Mouse (Mus musculus): ENCODE results near the gene Aldh16a1. TPM values are rescaled to one million over a fixed set of nuclear protein-coding genes. Genes with fewer than 3 reads are reported as not detected.

The Aldh16a1 gene
- polyA plus RNA-seq, 1 experiment from 2014 or later, result 19.3 TPM

- Histone ChIP-seq H3K4me1 (replicated peaks; ENCODE audit: control insufficient read depth, insufficient read depth, low read length) (peaks cover 34% of the 10 kb centered on the region), H3K36me3 (ENCODE audit: control insufficient read depth, insufficient read depth) (no peaks in the 10 kb centered on the region; the same call in 1 of the 2 replicates), H3K27ac (ENCODE audit: low read length) (no peak overlapping the region), H3K27me3 (replicated peaks; ENCODE audit: control insufficient read depth, insufficient read depth, low read length) (peaks cover 33% of the 10 kb centered on the region), H3K4me2 (ENCODE audit: low read length) (no peak overlapping the region; the same call in 1 of the 2 replicates), H3K9ac (replicated peaks; ENCODE audit: low read depth, low read length) (no peak overlapping the region), H3K9me3 (ENCODE audit: control insufficient read depth, low read length) (no peaks in the 10 kb centered on the region), H3K4me3 (replicated peaks; ENCODE audit: low read length) (no peak overlapping the region)
- ATAC-seq, result no peak
- 72% methylated on average over 9 of the region's 9 CpGs for WGBS
These were observed 8.7 kb upstream of the Aldh16a1 start for GRCm38 (mm10) chr7:45162996-45163615.

- H3K4me1 ChIP-seq (replicated peaks; ENCODE audit: control insufficient read depth, insufficient read depth, low read length), result peaks cover 29% of the 10 kb centered on the region
- peak overlapping the region; percentile 55 for H3K4me2 ChIP-seq (ENCODE audit: low read length)
- peak overlapping the region; percentile 38 for H3K4me3 ChIP-seq (replicated peaks; ENCODE audit: low read length)
- ATAC-seq, result no peak
- H3K9ac ChIP-seq (replicated peaks; ENCODE audit: low read depth, low read length), result no peak overlapping the region
- peaks cover 28% of the 10 kb centered on the region for H3K27me3 ChIP-seq (replicated peaks; ENCODE audit: control insufficient read depth, insufficient read depth, low read length)
- no peaks in the 10 kb centered on the region; the same call in 1 of the 2 replicates for H3K36me3 ChIP-seq (ENCODE audit: control insufficient read depth, insufficient read depth)
- H3K9me3 ChIP-seq (ENCODE audit: control insufficient read depth, low read length), result no peaks in the 10 kb centered on the region
- 26% methylated on average over 6 of the region's 6 CpGs for WGBS
- H3K27ac ChIP-seq (ENCODE audit: low read length), result no peak overlapping the region
These were observed 8.2 kb upstream of the Aldh16a1 start for GRCm38 (mm10) chr7:45162551-45162950.

- WGBS, result 4% methylated on average over 35 of the region's 35 CpGs
- Histone ChIP-seq H3K4me3 (replicated peaks; ENCODE audit: low read length) (peak overlapping the region; percentile 38), H3K9ac (replicated peaks; ENCODE audit: low read depth, low read length) (no peak overlapping the region), H3K4me1 (replicated peaks; ENCODE audit: control insufficient read depth, insufficient read depth, low read length) (peaks cover 24% of the 10 kb centered on the region), H3K9me3 (ENCODE audit: control insufficient read depth, low read length) (no peaks in the 10 kb centered on the region), H3K27me3 (replicated peaks; ENCODE audit: control insufficient read depth, insufficient read depth, low read length) (peaks cover 28% of the 10 kb centered on the region), H3K27ac (ENCODE audit: low read length) (0 out of 2 replicates have a peak overlapping the region, but pooled peaks have one; percentile 25), H3K36me3 (ENCODE audit: control insufficient read depth, insufficient read depth) (no peaks in the 10 kb centered on the region; the same call in 1 of the 2 replicates), H3K4me2 (ENCODE audit: low read length) (peak overlapping the region; percentile 55)
- peak; percentile 92 for ATAC-seq
These were observed 7.5 kb upstream of the Aldh16a1 start for GRCm38 (mm10) chr7:45161612-45162473.

- H3K9ac ChIP-seq (replicated peaks; ENCODE audit: low read depth, low read length), result no peak overlapping the region
- H3K4me1 ChIP-seq (replicated peaks; ENCODE audit: control insufficient read depth, insufficient read depth, low read length), result peaks cover 24% of the 10 kb centered on the region
- H3K27me3 ChIP-seq (replicated peaks; ENCODE audit: control insufficient read depth, insufficient read depth, low read length), result peaks cover 20% of the 10 kb centered on the region
- ATAC-seq, result no peak
- H3K36me3 ChIP-seq (ENCODE audit: control insufficient read depth, insufficient read depth), result no peaks in the 10 kb centered on the region; the same call in 1 of the 2 replicates
- H3K27ac ChIP-seq (ENCODE audit: low read length), result no peak overlapping the region
- no peaks in the 10 kb centered on the region for H3K9me3 ChIP-seq (ENCODE audit: control insufficient read depth, low read length)
- no peak overlapping the region for H3K4me3 ChIP-seq (replicated peaks; ENCODE audit: low read length)
- 83% methylated on average over 3 of the region's 3 CpGs for WGBS
- H3K4me2 ChIP-seq (ENCODE audit: low read length), result no peak overlapping the region
These were observed 6.5 kb upstream of the Aldh16a1 start for GRCm38 (mm10) chr7:45160866-45161265.

- Histone ChIP-seq H3K4me1 (replicated peaks; ENCODE audit: control insufficient read depth, insufficient read depth, low read length) (peaks cover 24% of the 10 kb centered on the region), H3K27ac (ENCODE audit: low read length) (no peak overlapping the region), H3K27me3 (replicated peaks; ENCODE audit: control insufficient read depth, insufficient read depth, low read length) (peaks cover 15% of the 10 kb centered on the region), H3K9ac (replicated peaks; ENCODE audit: low read depth, low read length) (no peak overlapping the region), H3K9me3 (ENCODE audit: control insufficient read depth, low read length) (no peaks in the 10 kb centered on the region), H3K4me2 (ENCODE audit: low read length) (no peak overlapping the region), H3K4me3 (replicated peaks; ENCODE audit: low read length) (no peak overlapping the region), H3K36me3 (ENCODE audit: control insufficient read depth, insufficient read depth) (no peaks in the 10 kb centered on the region; the same call in 1 of the 2 replicates)
- WGBS, result 96% methylated on average over 6 of the region's 6 CpGs
- ATAC-seq, result no peak
These were observed 6.0 kb upstream of the Aldh16a1 start for GRCm38 (mm10) chr7:45160316-45160800.

- Histone ChIP-seq H3K4me1 (replicated peaks; ENCODE audit: control insufficient read depth, insufficient read depth, low read length) (peaks cover 20% of the 10 kb centered on the region), H3K4me3 (replicated peaks; ENCODE audit: low read length) (no peak overlapping the region), H3K36me3 (ENCODE audit: control insufficient read depth, insufficient read depth) (no peaks in the 10 kb centered on the region; the same call in 1 of the 2 replicates), H3K9ac (replicated peaks; ENCODE audit: low read depth, low read length) (no peak overlapping the region), H3K27me3 (replicated peaks; ENCODE audit: control insufficient read depth, insufficient read depth, low read length) (peaks cover 3% of the 10 kb centered on the region; the same call in 1 of the 2 replicates), H3K27ac (ENCODE audit: low read length) (no peak overlapping the region), H3K4me2 (ENCODE audit: low read length) (no peak overlapping the region), H3K9me3 (ENCODE audit: control insufficient read depth, low read length) (no peaks in the 10 kb centered on the region)
- no peak for ATAC-seq
- 97% methylated on average over 6 of the region's 6 CpGs for WGBS
These were observed 4.6 kb upstream of the Aldh16a1 start for GRCm38 (mm10) chr7:45158991-45159390.

GRCm38 (mm10) chr7:45157459-45157858 is 3.1 kb upstream of the Aldh16a1 start:
- Histone ChIP-seq H3K4me1 (replicated peaks; ENCODE audit: control insufficient read depth, insufficient read depth, low read length) (peaks cover 20% of the 10 kb centered on the region), H3K36me3 (ENCODE audit: control insufficient read depth, insufficient read depth) (no peaks in the 10 kb centered on the region; the same call in 1 of the 2 replicates), H3K9ac (replicated peaks; ENCODE audit: low read depth, low read length) (no peak overlapping the region), H3K27me3 (replicated peaks; ENCODE audit: control insufficient read depth, insufficient read depth, low read length) (no peaks in the 10 kb centered on the region), H3K4me2 (ENCODE audit: low read length) (no peak overlapping the region), H3K9me3 (ENCODE audit: control insufficient read depth, low read length) (no peaks in the 10 kb centered on the region), H3K4me3 (replicated peaks; ENCODE audit: low read length) (no peak overlapping the region), H3K27ac (ENCODE audit: low read length) (no peak overlapping the region)
- 75% methylated on average over 14 of the region's 14 CpGs for WGBS
- ATAC-seq, result no peak

GRCm38 (mm10) chr7:45156206-45156605 is 1.8 kb upstream of the Aldh16a1 start:
- no peak overlapping the region for H3K4me2 ChIP-seq (ENCODE audit: low read length)
- H3K27ac ChIP-seq (ENCODE audit: low read length), result no peak overlapping the region
- ATAC-seq, result no peak
- H3K4me1 ChIP-seq (replicated peaks; ENCODE audit: control insufficient read depth, insufficient read depth, low read length), result peaks cover 19% of the 10 kb centered on the region
- no peaks in the 10 kb centered on the region for H3K9me3 ChIP-seq (ENCODE audit: control insufficient read depth, low read length)
- H3K36me3 ChIP-seq (ENCODE audit: control insufficient read depth, insufficient read depth), result no peaks in the 10 kb centered on the region; the same call in 1 of the 2 replicates
- no peaks in the 10 kb centered on the region for H3K27me3 ChIP-seq (replicated peaks; ENCODE audit: control insufficient read depth, insufficient read depth, low read length)
- H3K4me3 ChIP-seq (replicated peaks; ENCODE audit: low read length), result no peak overlapping the region
- no peak overlapping the region for H3K9ac ChIP-seq (replicated peaks; ENCODE audit: low read depth, low read length)
- WGBS, result 94% methylated on average over 15 of the region's 15 CpGs

- no peak overlapping the region for H3K4me3 ChIP-seq (replicated peaks; ENCODE audit: low read length)
- no peak overlapping the region for H3K27ac ChIP-seq (ENCODE audit: low read length)
- H3K9me3 ChIP-seq (ENCODE audit: control insufficient read depth, low read length), result no peaks in the 10 kb centered on the region
- WGBS, result 84% methylated on average over 9 of the region's 9 CpGs
- H3K36me3 ChIP-seq (ENCODE audit: control insufficient read depth, insufficient read depth), result no peaks in the 10 kb centered on the region; the same call in 1 of the 2 replicates
- H3K4me1 ChIP-seq (replicated peaks; ENCODE audit: control insufficient read depth, insufficient read depth, low read length), result peaks cover 23% of the 10 kb centered on the region
- no peaks in the 10 kb centered on the region for H3K27me3 ChIP-seq (replicated peaks; ENCODE audit: control insufficient read depth, insufficient read depth, low read length)
- no peak overlapping the region; the same call in 1 of the 2 replicates for H3K4me2 ChIP-seq (ENCODE audit: low read length)
- no peak overlapping the region for H3K9ac ChIP-seq (replicated peaks; ENCODE audit: low read depth, low read length)
- no peak for ATAC-seq
These were observed 1.2 kb upstream of the Aldh16a1 start for GRCm38 (mm10) chr7:45155590-45155989.
